Comparison of ENCODE assay signal across 8 mouse cellular contexts in genomic region chr13:101693967-101694495, GRCm38 (mm10).
A peak's percentile ranks its signal among the peaks of the same experiment; 100 is the strongest.
DNase-seq lines count a peak whose midpoint lies in the region; ATAC-seq lines count a peak whose summit lies in the region.

No protein-coding gene starts in this region.

- peak; percentile 55 for ATAC-seq in intestine, embryonic 14.5 days (replicated peaks; ENCODE audit: low FRiP score, low TSS enrichment, low read depth)

- H3K27ac ChIP-seq in intestine, embryonic 14.5 days (ENCODE audit: low read depth) = peak overlapping the region; percentile 29; the same call in 1 of the 2 replicates

- H3K27me3 ChIP-seq in intestine, embryonic 14.5 days (replicated peaks; ENCODE audit: control insufficient read depth, insufficient read depth, low read length) = no peaks in the 10 kb centered on the region

- no peaks in the 10 kb centered on the region for H3K9me3 ChIP-seq in intestine, embryonic 14.5 days (ENCODE audit: control insufficient read depth, low read length)

- peak; percentile 72 for DNase-seq in T-cell, adult 2 months (ENCODE audit: low spot score)
- peak; percentile 82 to 84 for DNase-seq in cerebellum, postnatal 36 days
- DNase-seq in gastrocnemius, adult 8-10 months (ENCODE audit: low spot score in 2 of 2) = peak; percentile 49 to 58
- peak; percentile 63 for DNase-seq in intestine, embryonic 14.5 days (ENCODE audit: low spot score)
- peak; percentile 71 to 84 for DNase-seq in left cerebral cortex, postnatal 14 days (ENCODE audit: low spot score in 2 of 2)
- peak; percentile 51 for DNase-seq in mesoderm, embryonic 11.5 days (ENCODE audit: low read depth, low spot score)
- DNase-seq in right cerebral cortex, postnatal 36 days (ENCODE audit: low spot score in 2 of 2) = peak; percentile 73 to 76
- DNase-seq in urinary bladder, postnatal 36 days (ENCODE audit: low spot score in 2 of 2) = peak; percentile 67 to 72

- H3K36me3 ChIP-seq in intestine, embryonic 14.5 days (ENCODE audit: control insufficient read depth, insufficient read depth, low read length) = peaks cover 17% of the 10 kb centered on the region

- peak overlapping the region; percentile 74 for H3K4me2 ChIP-seq in intestine, embryonic 14.5 days (ENCODE audit: low read length)

- intact Hi-C loops in left cerebral cortex, postnatal 14 days (cut with DNase I) = loop anchor here (2.0 to 5.0 kb wide), 4 partner anchors 183 to 801 kb away; no protein-coding TSS in a partner anchor

- WGBS in intestine, embryonic 14.5 days = 3% methylated on average over 12 of the region's 12 CpGs

- peak overlapping the region; percentile 58 for H3K9ac ChIP-seq in intestine, embryonic 14.5 days (ENCODE audit: low read length)

- peaks cover 26% of the 10 kb centered on the region for H3K4me1 ChIP-seq in intestine, embryonic 14.5 days (replicated peaks; ENCODE audit: control insufficient read depth, insufficient read depth, low read length)

- peak overlapping the region; percentile 51 for H3K4me3 ChIP-seq in intestine, embryonic 14.5 days (ENCODE audit: low read depth, low read length)

Comparison
In these comparisons a context has a peak if more than half of its experiments do, and no peak if none do; other contexts are left out.
1. Peak in every context shown above with its lines: DNase-seq, ATAC-seq, H3K4me3 ChIP-seq and H3K27ac ChIP-seq.